Mouse (Mus musculus) cerebellum, postnatal 10 days (tissue): ENCODE results near the gene 3100002H09Rik.

ENCODE experiments used
- DNase-seq, 2 experiments: peaks; one replicate each; pipeline ENCODE4 v3.0.0; 2021; ENCODE audit warnings: mixed read lengths in 2 of 2

Gene 3100002H09Rik

DNA sequence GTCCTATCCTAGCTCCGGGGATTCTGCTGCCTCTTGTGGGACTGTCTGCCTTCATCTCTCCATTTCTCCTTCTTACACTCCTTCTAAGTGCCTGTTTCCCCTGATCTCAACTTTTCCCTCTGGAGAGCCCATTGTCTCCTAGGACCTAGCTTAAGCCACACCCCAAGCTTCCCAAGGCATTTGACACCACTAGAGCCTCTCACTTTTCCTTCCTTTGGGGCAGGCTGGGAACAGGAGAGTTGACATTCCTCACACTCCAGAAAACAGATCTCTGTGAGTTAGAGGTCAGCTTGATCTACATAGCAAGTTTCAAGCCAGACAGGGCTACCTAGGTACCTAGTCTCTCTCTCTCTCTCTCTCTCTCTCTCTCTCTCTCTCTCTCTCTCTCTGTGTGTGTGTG lies 3.6 kb upstream of the 3100002H09Rik start:
- no peak for DNase-seq

DNA sequence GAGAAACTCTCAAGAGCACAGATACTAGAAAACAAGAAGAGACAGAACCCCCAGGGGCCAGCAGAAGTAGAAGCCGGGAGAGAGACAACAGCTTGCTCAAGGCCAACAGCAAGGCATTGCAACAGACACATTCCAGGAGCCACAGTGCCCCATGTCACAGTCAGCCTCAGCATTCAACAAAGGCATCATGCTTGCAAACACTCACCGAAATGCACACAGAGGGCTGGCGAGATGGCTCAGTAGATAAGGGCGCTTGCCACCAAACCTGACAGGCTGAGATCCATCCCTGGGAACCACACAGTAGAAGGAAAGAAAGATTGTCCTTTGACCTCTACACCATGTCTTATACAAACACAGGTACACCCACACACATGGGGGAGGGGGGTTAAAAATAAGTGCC lies 1.2 kb upstream of the 3100002H09Rik start:
- DNase-seq = no peak

DNA sequence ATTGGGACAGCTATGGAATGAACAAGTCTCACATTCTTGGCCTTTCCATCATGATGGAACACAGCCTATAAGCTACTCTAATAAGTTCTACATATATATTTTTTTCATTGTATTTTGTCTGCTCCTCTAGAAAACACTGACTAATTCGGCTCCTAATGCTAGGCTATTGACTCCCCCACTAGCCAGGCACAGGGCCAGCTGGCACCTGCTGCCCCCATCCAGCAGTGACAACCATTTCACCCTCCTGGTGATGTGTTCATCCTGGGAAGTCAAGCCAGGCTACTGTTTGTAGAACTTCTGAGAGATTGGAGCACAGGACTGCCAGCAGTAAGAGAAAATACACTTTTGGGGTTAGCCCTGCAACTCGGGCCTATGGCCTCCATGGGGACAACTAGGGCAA lies 537 bp downstream of the 3100002H09Rik start:
- DNase-seq = peak; percentile 56 to 74

DNA sequence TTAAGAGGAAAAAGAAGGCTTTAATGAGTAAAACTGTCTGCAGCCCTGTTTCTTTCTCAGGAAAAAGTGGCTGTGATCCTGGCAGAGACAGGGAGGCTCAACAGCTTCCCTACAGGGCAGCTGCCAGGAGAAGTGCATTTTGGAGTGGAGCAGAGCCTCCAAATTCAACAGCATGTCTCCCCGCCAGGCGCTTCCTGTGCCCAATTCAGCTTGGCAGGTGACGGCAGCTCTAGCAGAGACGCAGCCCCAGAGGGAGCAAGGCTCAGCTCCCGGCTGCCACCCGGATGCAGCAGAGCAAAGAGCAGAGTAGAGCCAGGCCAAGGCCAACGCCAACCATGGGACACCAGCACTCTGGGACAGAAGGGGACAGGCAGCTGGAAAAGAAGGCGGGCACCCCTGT lies 3.4 kb downstream of the 3100002H09Rik start:
- DNase-seq = peak; percentile 55 to 79

- no peak for DNase-seq
Measured at GRCm38 (mm10) chr4:124606180-124606579, 4.4 kb downstream of the 3100002H09Rik start.

DNA sequence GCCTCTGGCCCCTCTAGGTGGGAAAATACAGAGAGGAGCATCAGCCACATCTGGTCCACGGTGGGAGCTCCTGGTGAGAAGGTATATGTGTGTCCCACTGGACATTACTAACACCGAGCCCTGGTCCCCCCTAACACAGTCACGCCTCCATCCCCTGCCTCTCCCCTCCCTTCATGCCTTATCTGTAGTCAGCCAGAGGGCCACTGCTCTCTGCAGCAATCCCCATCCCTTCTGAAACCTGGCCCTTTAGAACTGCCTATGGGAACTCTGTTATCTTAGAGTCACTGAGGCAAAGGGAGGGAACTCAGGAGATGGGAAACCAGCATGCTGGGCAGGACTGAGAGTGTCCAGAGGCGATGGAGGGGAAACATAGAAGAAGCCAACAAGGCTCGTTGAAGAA lies 5.3 kb downstream of the 3100002H09Rik start:
- DNase-seq = no peak

DNA sequence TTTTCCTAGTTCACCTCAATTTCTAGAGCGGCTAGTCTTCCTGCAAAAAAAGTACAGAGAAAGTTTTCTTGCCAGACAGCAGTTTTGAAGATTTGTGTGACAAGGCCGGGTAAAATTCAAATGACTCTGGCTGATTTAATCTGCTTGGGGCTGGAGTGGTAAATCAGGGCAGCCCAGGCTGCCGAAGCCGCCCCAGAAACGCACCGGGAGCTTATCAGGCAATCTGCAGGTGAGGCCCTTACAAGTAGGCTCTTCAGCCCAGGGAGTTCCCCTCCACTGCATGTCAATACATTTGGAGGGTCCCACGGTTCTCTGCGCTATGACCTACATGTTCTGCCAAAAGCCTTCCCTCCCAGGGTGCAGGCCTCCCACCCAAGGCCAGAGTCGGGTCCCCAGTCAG lies 6.9 kb downstream of the 3100002H09Rik start:
- DNase-seq = no peak

DNA sequence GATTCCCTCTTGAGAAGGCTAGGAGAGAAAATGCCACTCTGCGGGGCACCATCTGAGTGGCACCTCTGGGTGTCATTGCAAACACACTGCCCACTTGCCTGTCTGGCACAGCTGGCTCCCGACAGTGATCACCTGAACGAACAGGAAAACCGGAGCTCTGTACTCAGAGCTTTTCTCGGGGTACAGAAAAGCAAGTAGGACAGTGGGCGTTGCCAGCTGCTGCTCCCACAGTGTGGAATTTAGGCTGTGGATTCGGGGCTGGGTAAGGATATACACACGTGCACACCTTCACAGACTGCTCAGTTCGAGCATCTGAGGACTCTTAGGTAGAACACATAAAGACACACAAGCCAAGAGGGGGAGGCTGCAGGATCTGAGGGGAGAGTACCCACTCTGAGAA lies 14.7 kb downstream of the 3100002H09Rik start:
- DNase-seq = no peak

GRCm38 (mm10) chr4:124594933-124595332 lies 15.7 kb downstream of the 3100002H09Rik start:
- DNase-seq = peak; percentile 88 to 89

DNA sequence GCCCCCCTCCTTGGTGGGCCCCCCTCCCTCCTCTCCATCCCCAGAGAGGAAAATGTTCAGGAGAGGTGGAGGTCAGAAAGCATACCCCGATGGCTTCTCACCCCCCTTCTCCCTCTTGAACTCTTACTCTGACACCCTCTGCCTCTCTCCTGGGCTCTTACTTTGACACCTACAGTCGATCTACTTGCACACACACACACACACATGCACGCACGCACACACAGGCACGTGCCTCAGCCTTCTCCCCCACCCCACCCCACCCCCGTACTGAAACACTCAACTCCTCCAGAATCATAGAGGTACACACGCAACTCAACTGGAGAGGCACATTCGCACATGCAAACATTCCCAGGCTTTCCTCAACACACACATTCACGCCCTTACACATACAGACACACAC lies 16.9 kb downstream of the 3100002H09Rik start:
- DNase-seq = no peak

DNA sequence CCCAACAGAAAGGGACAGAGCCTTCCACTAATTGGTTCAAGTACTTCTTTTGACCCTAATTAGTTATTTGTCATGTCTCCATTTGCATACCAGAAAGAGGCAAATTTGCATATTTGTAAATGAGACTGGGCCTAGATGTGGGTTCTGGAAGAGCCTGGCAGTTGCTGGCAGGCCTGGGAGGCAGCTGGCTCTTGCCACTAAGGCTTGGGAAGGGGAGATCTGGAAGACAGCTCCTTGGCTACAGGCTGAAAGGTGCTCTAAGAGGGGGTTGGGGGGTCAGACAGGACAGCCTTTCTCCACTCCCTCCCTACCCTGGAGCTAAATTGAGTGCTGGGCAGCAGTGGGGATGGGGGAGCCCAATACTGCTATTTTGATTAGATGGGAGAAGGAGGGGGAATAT lies 17.4 kb downstream of the 3100002H09Rik start:
- peak in 1 of 2 experiments; percentile 52 for DNase-seq

DNA sequence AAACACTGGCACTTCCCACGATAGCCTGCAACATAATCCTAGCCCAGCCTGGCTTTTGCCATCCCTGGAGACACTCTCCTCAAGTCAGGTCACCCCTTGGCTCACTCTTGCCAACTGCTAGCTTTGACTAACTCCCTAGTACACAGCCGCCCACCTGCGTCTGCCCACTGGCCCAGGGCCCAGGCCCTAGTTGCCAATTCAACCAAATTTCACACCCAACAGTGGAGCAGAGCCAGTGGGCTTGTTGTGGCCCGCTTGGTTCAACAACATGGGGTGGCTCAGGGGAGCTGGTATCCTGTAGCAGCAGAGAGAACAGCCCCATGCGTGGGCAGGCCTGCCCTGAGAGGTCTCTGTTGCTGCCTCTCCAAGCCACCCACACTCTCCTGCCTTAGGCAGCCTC lies 18.4 kb downstream of the 3100002H09Rik start:
- peak; percentile 40 to 64 for DNase-seq

DNA sequence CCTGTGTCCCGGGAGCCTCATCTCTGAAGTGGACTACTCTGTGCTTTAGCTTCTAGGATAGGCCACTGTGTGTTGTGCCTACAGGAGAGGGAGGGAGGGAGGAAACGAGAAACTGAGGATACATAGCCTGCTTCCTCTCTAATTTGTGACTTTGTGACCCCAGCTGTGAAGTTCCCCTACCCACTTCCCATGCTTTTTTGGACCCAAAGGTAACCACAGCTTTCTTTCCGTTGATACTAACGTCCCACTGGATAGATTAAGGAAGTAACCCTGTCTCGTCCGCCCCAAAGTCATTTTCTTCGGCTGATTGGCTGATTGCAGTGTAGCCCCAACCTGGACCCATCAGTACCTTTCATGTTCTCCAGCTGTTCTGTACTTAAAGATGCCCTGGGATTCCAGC lies 29.9 kb downstream of the 3100002H09Rik start:
- no peak for DNase-seq

DNA sequence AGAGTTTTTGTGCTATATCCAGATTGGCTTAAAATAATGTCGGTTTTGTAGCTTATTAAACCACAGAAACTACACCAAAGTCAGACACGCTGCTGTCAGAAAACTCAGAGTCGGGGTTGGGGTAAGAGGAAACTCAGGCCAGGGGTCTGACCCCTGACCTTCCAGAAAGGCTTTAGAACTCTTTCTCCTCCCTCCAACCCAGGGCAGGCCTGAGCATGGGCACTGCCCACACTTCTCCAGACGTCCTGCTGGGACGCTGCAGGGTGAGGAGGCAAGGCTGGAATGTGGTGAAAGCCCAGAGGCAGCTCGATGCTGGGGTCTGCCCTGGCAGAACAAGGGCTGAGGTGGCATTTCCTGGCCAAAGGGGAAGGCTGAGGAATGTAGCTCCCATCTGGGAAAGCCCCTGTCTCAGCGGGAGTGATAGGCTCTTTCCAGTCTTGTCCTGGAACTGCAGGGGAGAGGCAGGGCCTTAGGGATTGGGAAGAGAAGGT lies 34.6 kb downstream of the 3100002H09Rik start:
- peak in 1 of 2 experiments; percentile 27 for DNase-seq

- peak; percentile 34 to 43 for DNase-seq
Measured at GRCm38 (mm10) chr4:124575269-124575954, 35.2 kb downstream of the 3100002H09Rik start.

DNA sequence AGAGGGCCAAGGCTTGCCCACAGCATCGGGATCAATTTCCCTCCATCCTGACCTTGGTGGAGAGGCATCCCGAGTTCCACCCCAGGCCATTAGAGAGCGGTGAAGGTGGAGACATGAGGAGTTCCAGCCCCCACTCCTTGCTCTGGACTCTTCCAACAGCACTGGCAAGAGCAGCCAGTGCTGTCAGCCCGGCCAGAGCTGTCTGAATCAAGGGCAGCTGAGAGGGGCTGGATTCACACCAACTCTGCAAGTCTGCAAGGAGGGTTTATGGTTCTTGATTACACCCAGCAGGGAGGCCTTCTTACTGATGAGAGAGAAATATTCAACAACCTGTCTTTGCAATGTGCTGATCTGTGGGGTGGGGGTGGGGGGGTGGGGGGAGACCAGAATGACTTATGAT lies 37.0 kb downstream of the 3100002H09Rik start:
- peak; percentile 63 to 69 for DNase-seq

- DNase-seq = peak; percentile 36 to 45
Measured at GRCm38 (mm10) chr4:124570977-124571376, 39.6 kb downstream of the 3100002H09Rik start.

DNA sequence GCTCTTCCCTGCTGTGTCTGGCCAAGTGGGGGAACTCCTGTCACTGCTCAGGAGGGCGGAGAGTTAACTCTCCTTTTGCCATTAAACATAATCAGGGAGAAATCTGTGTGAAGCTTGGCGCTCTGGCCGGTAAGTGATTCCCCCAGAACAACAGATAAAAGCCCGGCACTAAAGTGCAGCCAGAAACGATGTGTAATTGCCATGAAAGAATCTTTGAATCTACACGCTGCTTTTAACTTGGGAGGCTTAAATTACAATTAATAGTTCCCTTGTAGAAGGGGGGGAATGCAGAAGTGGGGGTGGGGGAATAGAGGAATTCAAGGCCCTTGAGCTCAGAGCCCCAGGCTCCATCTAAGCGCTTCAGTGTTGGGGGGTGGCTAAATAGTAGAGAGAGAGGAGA lies 40.9 kb downstream of the 3100002H09Rik start:
- DNase-seq = no peak

- no peak for DNase-seq
Measured at GRCm38 (mm10) chr4:124563371-124563770, 47.2 kb downstream of the 3100002H09Rik start.

GRCm38 (mm10) chr4:124562721-124563120 lies 47.9 kb downstream of the 3100002H09Rik start:
- DNase-seq = peak; percentile 86 to 91
